Mouse (Mus musculus) limb, embryonic 12.5 days (tissue): Measurements from ENCODE around the gene Ap1b1. TPM values are rescaled to one million over a fixed set of nuclear protein-coding genes. Genes with fewer than 3 reads are reported as not detected.
A peak's percentile ranks its signal among the peaks of the same experiment; 100 is the strongest.
"Not testable (repeated sequence)": the region's sequence is repeated elsewhere in the genome, so short reads cannot be mapped to it uniquely, and the experiment has no call there.

Experiments used
- ATAC-seq: fragments of 200-750 bp; cut with Nextera tagmentation; 2 replicates; pipeline ENCODE4 v1.8.0; 2017; ENCODE audit warnings: low read depth, moderate TSS enrichment; ENCODE audit not compliant: insufficient number of reproducible peaks, insufficient read depth, low FRiP score, low TSS enrichment
- H3K27ac ChIP-seq: fragments of 300-500 bp; sonication (generic); 2 replicates; pipeline ENCODE4 v1.5.1; 2016; ENCODE audit warnings: mild to moderate bottlenecking, moderate library complexity
- H3K27me3 ChIP-seq: fragments of 300-500 bp; sonication (generic); 2 replicates; pipeline ENCODE4 v1.6.1; 2016; ENCODE audit warnings: mild to moderate bottlenecking, moderate library complexity
- H3K36me3 ChIP-seq: fragments of 300-500 bp; sonication (generic); 2 replicates; pipeline ENCODE4 v1.6.1; 2016; ENCODE audit warnings: mild to moderate bottlenecking, moderate library complexity
- H3K4me1 ChIP-seq: fragments of 300-500 bp; sonication (generic); replicated peaks from 2 replicates; pipeline ENCODE4 v1.6.1; 2016
- H3K4me2 ChIP-seq: fragments of 300-500 bp; sonication (generic); 2 replicates; pipeline ENCODE4 v1.6.1; 2016; ENCODE audit warnings: mild to moderate bottlenecking, moderate library complexity
- H3K4me3 ChIP-seq: fragments of 300-500 bp; sonication (generic); replicated peaks from 2 replicates; pipeline ENCODE4 v1.5.1; 2016; ENCODE audit warnings: mild to moderate bottlenecking
- H3K9ac ChIP-seq: fragments of 300-500 bp; sonication (generic); replicated peaks from 2 replicates; pipeline ENCODE4 v1.6.1; 2016; ENCODE audit warnings: mild to moderate bottlenecking, moderate library complexity
- H3K9me3 ChIP-seq: fragments of 300-500 bp; sonication (generic); 2 replicates; pipeline ENCODE4 v1.6.1; 2016; ENCODE audit warnings: mild to moderate bottlenecking, moderate library complexity
- WGBS: fragments of 180-500 bp; shearing (Covaris S2); methylation state at CpG from one replicate; pipeline ENCODE4 v1.1.7; 2016; 5-methylcytosine and 5-hydroxymethylcytosine counted together
- polyA plus RNA-seq: library from polyadenylated mRNA; unstranded; fragments of >200 nt; fragmentation: Nextera tagmentation; extraction: Ambion mirVana; gene quantifications from 2 replicates; pipeline ENCODE4 v1.2.1, GENCODE M21; 2016

The Ap1b1 gene
- polyA plus RNA-seq, 1 experiment from 2014 or later: 48.8 TPM

DNA sequence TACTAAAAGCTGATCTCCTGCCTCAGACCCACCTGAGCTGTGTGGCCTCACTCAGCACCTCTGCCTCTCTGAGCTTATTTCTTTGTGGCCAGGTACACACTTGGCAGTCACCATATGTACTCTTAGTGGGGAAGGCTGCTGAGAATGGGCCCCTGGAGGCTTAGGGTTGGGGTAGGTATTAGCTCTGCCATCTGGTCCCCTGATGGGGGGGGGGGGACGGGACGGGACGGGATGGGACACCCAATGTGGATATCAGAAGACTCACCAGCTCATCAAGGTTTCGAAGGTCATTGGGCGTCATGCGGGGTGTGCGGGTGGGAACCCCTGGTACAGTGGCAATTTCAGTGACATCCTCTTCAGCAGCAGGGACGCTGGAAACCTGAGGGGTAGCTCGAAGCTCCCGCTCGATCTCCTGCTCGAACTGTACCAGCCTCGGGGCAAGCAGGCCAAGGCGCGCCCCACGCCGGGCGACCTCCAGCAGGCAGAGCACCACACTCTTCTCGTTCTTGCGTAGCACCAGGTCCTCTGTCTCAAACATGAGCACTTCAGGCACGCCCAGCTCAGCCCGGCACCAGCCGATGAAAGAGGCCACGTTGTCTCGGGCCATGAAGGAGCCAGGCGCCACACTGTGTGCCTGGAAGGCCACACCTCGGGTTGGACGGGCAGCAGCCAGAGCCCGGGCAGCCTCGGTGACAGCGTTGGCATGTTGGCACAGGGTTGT lies 77.1 kb downstream of the Ap1b1 start:
- peaks cover 53% of the 10 kb centered on the region for H3K4me1 ChIP-seq

DNA sequence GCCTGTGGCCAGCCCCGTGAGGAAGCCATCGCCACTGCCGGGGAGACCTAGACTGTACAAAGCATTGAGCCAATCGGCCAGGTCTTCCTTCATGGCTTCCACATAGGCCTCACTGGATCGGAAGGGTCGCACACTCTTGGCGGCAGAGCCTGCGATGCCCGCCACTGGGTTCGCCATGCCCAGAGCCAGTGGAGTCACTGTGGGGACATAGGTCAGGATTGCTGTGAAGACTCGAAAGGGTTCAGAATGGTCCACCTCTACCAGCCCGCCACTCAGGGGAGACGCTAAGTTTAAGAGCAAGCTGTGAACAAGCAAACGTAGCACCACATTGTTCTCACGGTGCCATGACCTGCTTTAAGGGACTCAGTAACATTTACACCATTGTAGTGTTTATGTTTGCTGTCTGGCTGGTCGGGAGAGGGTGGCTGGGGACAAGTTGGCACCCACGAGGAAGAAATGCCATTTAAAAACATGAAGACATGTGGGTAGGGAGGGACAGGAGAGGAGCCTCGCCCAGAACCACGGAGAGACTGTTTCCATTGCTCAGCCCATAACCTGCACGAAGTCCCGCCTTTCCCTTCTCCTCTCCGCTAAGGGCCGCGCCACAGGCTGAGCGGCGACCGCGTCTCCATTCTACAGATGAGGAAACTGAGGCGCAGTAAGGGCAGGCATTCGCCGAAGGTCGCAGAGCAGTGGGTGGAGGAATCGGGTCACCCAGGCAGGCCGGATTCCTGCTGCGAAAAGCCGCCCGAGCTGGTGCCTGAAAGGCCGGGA lies 77.8 kb downstream of the Ap1b1 start:
- peaks cover 46% of the 10 kb centered on the region for H3K4me1 ChIP-seq

More for the DNA sequence above, 77.1 kb downstream of the Ap1b1 start:
- no peak overlapping the region for H3K27ac ChIP-seq
- no peaks in the 10 kb centered on the region for H3K9me3 ChIP-seq
- peak overlapping the region; percentile 74 for H3K4me3 ChIP-seq
- 0 out of 2 replicates have a peak overlapping the region, but pooled peaks have one; percentile 34 for H3K9ac ChIP-seq
- ATAC-seq: no peak
- H3K4me2 ChIP-seq: peak overlapping the region; percentile 94
- peaks cover 61% of the 10 kb centered on the region for H3K27me3 ChIP-seq
- H3K36me3 ChIP-seq: peaks cover 15% of the 10 kb centered on the region
- 51% methylated on average over 31 of the region's 31 CpGs for WGBS

GRCm38 (mm10) chr11:5065056-5065821 lies 78.6 kb downstream of the Ap1b1 start, which contains the start of gene Gas2l1:
Gene Gas2l1, minus strand, starts transcription at chr11:5065327.
- Histone ChIP-seq H3K27ac (peak within 1 kb of the TSS; percentile 62), H3K27me3 (peaks cover 46% of the 10 kb centered on the region), H3K9me3 (no peaks in the 10 kb centered on the region), H3K4me1 (peaks cover 41% of the 10 kb centered on the region), H3K36me3 (peaks cover 28% of the 10 kb centered on the region), H3K9ac (peak within 1 kb of the TSS; percentile 75), H3K4me3 (peak within 1 kb of the TSS; percentile 74), H3K4me2 (peak within 1 kb of the TSS; percentile 94)
- 0% methylated on average over 50 of the region's 50 CpGs for WGBS
- peak; percentile 69 for ATAC-seq

More for the DNA sequence above, 77.8 kb downstream of the Ap1b1 start:
- Histone ChIP-seq H3K4me2 (peak overlapping the region; percentile 94), H3K9ac (peak overlapping the region; percentile 75), H3K36me3 (peaks cover 22% of the 10 kb centered on the region), H3K9me3 (no peaks in the 10 kb centered on the region), H3K27me3 (peaks cover 54% of the 10 kb centered on the region), H3K27ac (no peak overlapping the region), H3K4me3 (peak overlapping the region; percentile 74)
- 13% methylated on average over 38 of the region's 38 CpGs for WGBS
- no peak for ATAC-seq

- Histone ChIP-seq H3K4me3 (no peak overlapping the region), H3K9ac (no peak overlapping the region)
Observed at GRCm38 (mm10) chr11:5067063-5067462, 80.4 kb downstream of the Ap1b1 start.

DNA sequence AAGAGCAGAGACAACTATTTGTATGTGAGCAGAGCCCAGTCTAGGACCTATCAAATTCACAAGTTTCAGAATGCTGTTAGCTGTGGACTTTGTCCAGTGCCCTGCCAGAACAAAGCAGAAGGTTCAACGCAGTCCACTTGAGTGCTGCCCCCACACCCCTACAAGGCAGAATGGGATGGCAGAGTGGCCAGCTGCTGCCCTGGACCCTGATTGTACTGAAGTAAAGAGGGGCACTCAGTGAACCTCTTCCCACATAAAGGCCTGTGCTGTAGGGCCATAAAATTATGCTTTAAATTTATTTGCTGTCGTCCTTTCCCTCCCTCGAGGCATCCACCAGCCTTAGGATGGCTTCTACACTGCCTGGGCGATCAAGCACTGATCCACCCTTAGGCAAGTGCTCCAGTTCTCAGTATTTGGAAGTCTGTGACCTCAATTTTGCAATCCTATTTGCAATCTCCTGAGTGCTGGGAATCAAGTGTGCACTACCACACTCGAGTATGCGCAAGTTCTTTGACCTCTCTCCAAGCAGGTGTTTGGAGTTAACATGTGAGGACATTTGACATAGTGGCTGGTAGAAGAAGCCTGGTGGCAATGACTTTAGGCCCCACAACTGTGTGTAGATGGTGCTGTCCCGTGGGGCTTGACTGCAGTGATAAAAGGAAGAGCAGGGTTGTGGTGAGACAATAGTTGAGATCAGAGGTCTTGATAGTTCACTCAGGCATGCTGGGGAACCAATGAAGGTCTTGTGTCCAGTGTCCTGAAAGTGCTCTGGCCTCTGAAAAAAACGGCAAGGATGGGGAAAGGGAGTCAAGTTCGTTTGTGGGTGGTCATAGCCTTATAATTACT lies 81.7 kb downstream of the Ap1b1 start:
- Histone ChIP-seq H3K4me3 (no peak overlapping the region), H3K4me2 (no peak overlapping the region), H3K9me3 (no peaks in the 10 kb centered on the region), H3K4me1 (peaks cover 16% of the 10 kb centered on the region), H3K9ac (no peak overlapping the region), H3K27ac (no peak overlapping the region), H3K36me3 (peaks cover 54% of the 10 kb centered on the region), H3K27me3 (peaks cover 15% of the 10 kb centered on the region)
- 86% methylated on average over 9 of the region's 9 CpGs for WGBS
- no peak for ATAC-seq

More at GRCm38 (mm10) chr11:5067063-5067462, 80.4 kb downstream of the Ap1b1 start:
- Histone ChIP-seq H3K9me3 (no peaks in the 10 kb centered on the region), H3K4me2 (no peak overlapping the region), H3K36me3 (peaks cover 41% of the 10 kb centered on the region), H3K27ac (no peak overlapping the region), H3K27me3 (peaks cover 28% of the 10 kb centered on the region), H3K4me1 (peaks cover 27% of the 10 kb centered on the region)
- no peak for ATAC-seq

- ATAC-seq: no peak
- no peaks in the 10 kb centered on the region for H3K9me3 ChIP-seq
- no peak overlapping the region for H3K4me3 ChIP-seq
- H3K4me2 ChIP-seq: no peak overlapping the region
- H3K9ac ChIP-seq: no peak overlapping the region
- no peaks in the 10 kb centered on the region for H3K27me3 ChIP-seq
- no peaks in the 10 kb centered on the region for H3K4me1 ChIP-seq
- 83% methylated on average over 4 of the region's 4 CpGs for whole genome bisulfite sequencing
- peaks cover 87% of the 10 kb centered on the region for H3K36me3 ChIP-seq
- H3K27ac ChIP-seq: no peak overlapping the region
Observed at GRCm38 (mm10) chr11:5074882-5075281, 88.3 kb downstream of the Ap1b1 start.

DNA sequence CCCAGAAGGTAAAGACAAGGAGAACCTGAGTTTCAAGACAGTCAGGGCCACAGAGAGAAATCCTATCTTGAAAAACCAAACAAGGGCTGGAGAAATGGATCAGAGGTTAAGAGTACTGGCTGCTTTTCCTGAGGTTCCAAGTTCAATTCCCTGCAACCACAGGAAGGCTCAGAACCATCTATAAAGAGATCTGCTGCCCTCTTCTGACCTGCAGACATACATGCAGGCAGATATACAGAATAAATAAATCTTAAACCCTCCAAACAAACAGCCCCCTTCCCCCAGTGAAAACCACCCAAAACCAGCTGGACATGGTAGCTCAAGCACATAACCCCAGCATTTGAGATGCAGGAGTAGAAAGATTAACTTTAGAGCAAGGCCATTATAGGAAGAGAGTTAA lies 89.1 kb downstream of the Ap1b1 start:
- H3K4me1 ChIP-seq: no peaks in the 10 kb centered on the region
- no peak overlapping the region for H3K4me2 ChIP-seq
- H3K36me3 ChIP-seq: peaks cover 87% of the 10 kb centered on the region
- H3K9ac ChIP-seq: no peak overlapping the region
- no peaks in the 10 kb centered on the region for H3K9me3 ChIP-seq
- no peak for ATAC-seq
- no peaks in the 10 kb centered on the region for H3K27me3 ChIP-seq
- no peak overlapping the region for H3K4me3 ChIP-seq
- no peak overlapping the region for H3K27ac ChIP-seq

DNA sequence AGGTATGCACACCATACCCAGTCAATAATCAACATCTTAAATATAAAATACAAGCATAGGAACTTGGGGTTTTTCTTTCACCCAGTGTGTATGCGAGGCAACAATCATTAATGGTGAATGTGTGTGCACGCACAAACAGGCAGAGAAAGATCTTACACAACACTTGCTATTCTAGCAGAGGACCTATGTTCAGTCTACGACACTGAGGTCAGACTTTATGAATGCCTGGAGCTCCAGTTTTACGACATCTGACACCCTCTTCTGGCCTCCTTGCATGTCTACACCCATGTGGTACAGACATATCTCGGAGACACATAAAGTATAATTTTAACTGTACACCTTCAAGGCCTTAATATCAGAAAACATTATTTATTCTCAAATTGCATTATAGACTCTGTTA lies 90.2 kb downstream of the Ap1b1 start:
- ATAC-seq: not testable (repeated sequence)
- peaks cover 83% of the 10 kb centered on the region for H3K36me3 ChIP-seq
- WGBS: 85% methylated on average over 4 of the region's 5 CpGs

GRCm38 (mm10) chr11:5089147-5089546 lies 102.5 kb downstream of the Ap1b1 start:
- 88% methylated on average over 1 of the region's 1 CpGs for WGBS
- no peak for ATAC-seq
- Histone ChIP-seq H3K27me3 (no peaks in the 10 kb centered on the region), H3K4me1 (0 out of 2 replicates have a peak, but pooled peaks cover 2% of the 10 kb centered on the region), H3K4me3 (no peak overlapping the region), H3K27ac (no peak overlapping the region), H3K4me2 (no peak overlapping the region), H3K9ac (no peak overlapping the region), H3K9me3 (no peaks in the 10 kb centered on the region), H3K36me3 (peaks cover 92% of the 10 kb centered on the region)

More for the DNA sequence above, 90.2 kb downstream of the Ap1b1 start:
- H3K9ac ChIP-seq, H3K4me3 ChIP-seq, H3K4me2 ChIP-seq, H3K27me3 ChIP-seq, H3K27ac ChIP-seq, H3K4me1 ChIP-seq, H3K9me3 ChIP-seq: not testable (repeated sequence)

GRCm38 (mm10) chr11:5091706-5092105 lies 105.1 kb downstream of the Ap1b1 start:
- Histone ChIP-seq H3K27ac (no peak overlapping the region), H3K27me3 (no peaks in the 10 kb centered on the region), H3K9me3 (no peaks in the 10 kb centered on the region), H3K4me1 (peaks cover 14% of the 10 kb centered on the region), H3K36me3 (peaks cover 66% of the 10 kb centered on the region), H3K9ac (no peak overlapping the region), H3K4me3 (no peak overlapping the region), H3K4me2 (no peak overlapping the region)
- WGBS: 56% methylated on average over 2 of the region's 2 CpGs
- ATAC-seq: no peak
